Mouse (Mus musculus): ENCODE results near the gene Scml4. TPM values are rescaled to one million over a fixed set of nuclear protein-coding genes. Genes with fewer than 3 reads are reported as not detected.

Gene Scml4
- polyA plus RNA-seq, 1 experiment, result 32.9 TPM

GRCm38 (mm10) chr10:42994331-42994782 lies 134.2 kb downstream of the Scml4 start:
- no peaks in the 10 kb centered on the region for H3K36me3 ChIP-seq (ENCODE audit: control insufficient read depth, insufficient read depth, low read length)
- H3K4me1 ChIP-seq (replicated peaks; ENCODE audit: control insufficient read depth, insufficient read depth, low read length), result peaks cover 4% of the 10 kb centered on the region; the same call in 1 of the 2 replicates
- H3K4me3 ChIP-seq (ENCODE audit: control insufficient read depth, insufficient read depth, low read length), result no peak overlapping the region
- 60% methylated on average over 13 of the region's 13 CpGs for WGBS
- DNase-seq, result no peak
- TF ChIP-seq POLR2A (IDR thresholded peaks at IDR 0.05; ENCODE audit: control insufficient read depth, extremely low read depth, insufficient read depth, low read length, poor library complexity), result no peak
- TF ChIP-seq CTCF (IDR thresholded peaks at IDR 0.05; ENCODE audit: borderline replicate concordance, control insufficient read depth, extremely low read depth, insufficient read depth, low read length, poor library complexity), result no peak
- no peaks in the 10 kb centered on the region; the same call in 1 of the 2 replicates for H3K27me3 ChIP-seq (ENCODE audit: control insufficient read depth, insufficient read depth, low read length)
- no peak overlapping the region for H3K27ac ChIP-seq (ENCODE audit: control insufficient read depth, insufficient read depth, low read length)

- Histone ChIP-seq H3K36me3 (ENCODE audit: control insufficient read depth, insufficient read depth, low read length) (no peaks in the 10 kb centered on the region), H3K4me1 (replicated peaks; ENCODE audit: control insufficient read depth, insufficient read depth, low read length) (peaks cover 4% of the 10 kb centered on the region; the same call in 1 of the 2 replicates), H3K4me3 (ENCODE audit: control insufficient read depth, insufficient read depth, low read length) (no peak overlapping the region), H3K27me3 (ENCODE audit: control insufficient read depth, insufficient read depth, low read length) (no peaks in the 10 kb centered on the region; the same call in 1 of the 2 replicates), H3K27ac (ENCODE audit: control insufficient read depth, insufficient read depth, low read length) (no peak overlapping the region)
- WGBS, result 86% methylated on average over 13 of the region's 13 CpGs
- TF ChIP-seq CTCF (IDR thresholded peaks at IDR 0.05; ENCODE audit: borderline replicate concordance, control insufficient read depth, extremely low read depth, insufficient read depth, low read length, poor library complexity), result no peak
- no peak for TF ChIP-seq POLR2A (IDR thresholded peaks at IDR 0.05; ENCODE audit: control insufficient read depth, extremely low read depth, insufficient read depth, low read length, poor library complexity)
- DNase-seq, result no peak
Observed at GRCm38 (mm10) chr10:42995484-42995895, 135.3 kb downstream of the Scml4 start.

- no peak for DNase-seq
- Histone ChIP-seq H3K4me3 (ENCODE audit: control insufficient read depth, insufficient read depth, low read length) (no peak overlapping the region), H3K4me1 (replicated peaks; ENCODE audit: control insufficient read depth, insufficient read depth, low read length) (peaks cover 4% of the 10 kb centered on the region; the same call in 1 of the 2 replicates), H3K27ac (ENCODE audit: control insufficient read depth, insufficient read depth, low read length) (no peak overlapping the region), H3K27me3 (ENCODE audit: control insufficient read depth, insufficient read depth, low read length) (no peaks in the 10 kb centered on the region; the same call in 1 of the 2 replicates), H3K36me3 (ENCODE audit: control insufficient read depth, insufficient read depth, low read length) (no peaks in the 10 kb centered on the region)
- TF ChIP-seq CTCF (IDR thresholded peaks at IDR 0.05; ENCODE audit: borderline replicate concordance, control insufficient read depth, extremely low read depth, insufficient read depth, low read length, poor library complexity), result no peak
- TF ChIP-seq POLR2A (IDR thresholded peaks at IDR 0.05; ENCODE audit: control insufficient read depth, extremely low read depth, insufficient read depth, low read length, poor library complexity), result no peak
- WGBS, result 79% methylated on average over 2 of the region's 2 CpGs
Observed at GRCm38 (mm10) chr10:42997278-42997677, 137.1 kb downstream of the Scml4 start.

GRCm38 (mm10) chr10:42999324-42999723 lies 139.2 kb downstream of the Scml4 start:
- peaks cover 7% of the 10 kb centered on the region; the same call in 1 of the 2 replicates for H3K4me1 ChIP-seq (replicated peaks; ENCODE audit: control insufficient read depth, insufficient read depth, low read length)
- DNase-seq, result no peak
- 98% methylated on average over 10 of the region's 10 CpGs for WGBS
- no peaks in the 10 kb centered on the region for H3K36me3 ChIP-seq (ENCODE audit: control insufficient read depth, insufficient read depth, low read length)
- peaks cover 5% of the 10 kb centered on the region; the same call in 1 of the 2 replicates for H3K27me3 ChIP-seq (ENCODE audit: control insufficient read depth, insufficient read depth, low read length)
- no peak overlapping the region for H3K4me3 ChIP-seq (ENCODE audit: control insufficient read depth, insufficient read depth, low read length)
- TF ChIP-seq POLR2A (IDR thresholded peaks at IDR 0.05; ENCODE audit: control insufficient read depth, extremely low read depth, insufficient read depth, low read length, poor library complexity) (no peak), CTCF (IDR thresholded peaks at IDR 0.05; ENCODE audit: borderline replicate concordance, control insufficient read depth, extremely low read depth, insufficient read depth, low read length, poor library complexity) (no peak)
- H3K27ac ChIP-seq (ENCODE audit: control insufficient read depth, insufficient read depth, low read length), result no peak overlapping the region

- WGBS, result 91% methylated on average over 3 of the region's 3 CpGs
- no peak overlapping the region for H3K4me3 ChIP-seq (ENCODE audit: control insufficient read depth, insufficient read depth, low read length)
- H3K4me1 ChIP-seq (replicated peaks; ENCODE audit: control insufficient read depth, insufficient read depth, low read length), result peaks cover 7% of the 10 kb centered on the region; the same call in 1 of the 2 replicates
- no peak overlapping the region for H3K27ac ChIP-seq (ENCODE audit: control insufficient read depth, insufficient read depth, low read length)
- H3K27me3 ChIP-seq (ENCODE audit: control insufficient read depth, insufficient read depth, low read length), result peaks cover 5% of the 10 kb centered on the region; the same call in 1 of the 2 replicates
- TF ChIP-seq CTCF (IDR thresholded peaks at IDR 0.05; ENCODE audit: borderline replicate concordance, control insufficient read depth, extremely low read depth, insufficient read depth, low read length, poor library complexity), result no peak
- no peak for TF ChIP-seq POLR2A (IDR thresholded peaks at IDR 0.05; ENCODE audit: control insufficient read depth, extremely low read depth, insufficient read depth, low read length, poor library complexity)
- H3K36me3 ChIP-seq (ENCODE audit: control insufficient read depth, insufficient read depth, low read length), result no peaks in the 10 kb centered on the region
- DNase-seq, result no peak
Observed at GRCm38 (mm10) chr10:43001433-43001832, 141.3 kb downstream of the Scml4 start.

GRCm38 (mm10) chr10:43002066-43002678 lies 142.0 kb downstream of the Scml4 start:
- Histone ChIP-seq H3K27me3 (ENCODE audit: control insufficient read depth, insufficient read depth, low read length) (peaks cover 5% of the 10 kb centered on the region; the same call in 1 of the 2 replicates), H3K4me3 (ENCODE audit: control insufficient read depth, insufficient read depth, low read length) (no peak overlapping the region), H3K36me3 (ENCODE audit: control insufficient read depth, insufficient read depth, low read length) (no peaks in the 10 kb centered on the region), H3K4me1 (replicated peaks; ENCODE audit: control insufficient read depth, insufficient read depth, low read length) (peaks cover 7% of the 10 kb centered on the region; the same call in 1 of the 2 replicates), H3K27ac (ENCODE audit: control insufficient read depth, insufficient read depth, low read length) (no peak overlapping the region)
- TF ChIP-seq CTCF (IDR thresholded peaks at IDR 0.05; ENCODE audit: borderline replicate concordance, control insufficient read depth, extremely low read depth, insufficient read depth, low read length, poor library complexity), result no peak
- TF ChIP-seq POLR2A (IDR thresholded peaks at IDR 0.05; ENCODE audit: control insufficient read depth, extremely low read depth, insufficient read depth, low read length, poor library complexity), result no peak
- 41% methylated on average over 13 of the region's 13 CpGs for WGBS
- DNase-seq, result no peak
